Mouse (Mus musculus): ENCODE data around the gene Ubtf. TPM values are rescaled to one million over a fixed set of nuclear protein-coding genes. Genes with fewer than 3 reads are reported as not detected.
A peak's percentile ranks its signal among the peaks of the same experiment; 100 is the strongest.

Gene Ubtf
- polyA plus RNA-seq, 1 experiment = 8.9 TPM

DNA sequence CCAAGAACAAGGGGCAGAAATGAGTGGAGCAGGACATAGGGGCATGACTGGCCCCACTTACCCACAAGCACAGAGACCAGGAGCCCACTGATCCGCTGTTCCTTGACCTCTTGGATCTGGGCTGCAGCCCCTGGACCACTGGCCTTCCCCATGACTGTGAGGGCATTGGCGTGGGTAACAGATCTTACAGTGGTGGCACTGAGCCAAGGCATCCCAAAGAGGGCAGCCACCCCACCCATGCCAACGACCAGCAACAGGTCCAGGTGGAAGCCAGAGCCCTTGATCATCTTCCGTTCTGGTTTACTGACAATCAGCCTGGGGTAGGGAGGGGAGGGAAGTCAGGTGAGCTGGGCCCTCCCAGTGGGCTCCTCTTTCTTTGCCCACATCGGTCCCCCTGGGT lies 32.8 kb upstream of the Ubtf start:
- Histone ChIP-seq H3K27ac (ENCODE audit: control insufficient read depth, insufficient read depth, low read depth, low read length) (no peak overlapping the region), H3K4me1 (ENCODE audit: control insufficient read depth, insufficient read depth, low read length) (no peaks in the 10 kb centered on the region; the same call in 1 of the 2 replicates)
- TF ChIP-seq POLR2A (IDR thresholded peaks at IDR 0.05; ENCODE audit: control insufficient read depth, low read depth, low read length) (no peak), CTCF (IDR thresholded peaks at IDR 0.05; ENCODE audit: control insufficient read depth, insufficient read depth, insufficient replicate concordance, low read depth, low read length) (no peak)

DNA sequence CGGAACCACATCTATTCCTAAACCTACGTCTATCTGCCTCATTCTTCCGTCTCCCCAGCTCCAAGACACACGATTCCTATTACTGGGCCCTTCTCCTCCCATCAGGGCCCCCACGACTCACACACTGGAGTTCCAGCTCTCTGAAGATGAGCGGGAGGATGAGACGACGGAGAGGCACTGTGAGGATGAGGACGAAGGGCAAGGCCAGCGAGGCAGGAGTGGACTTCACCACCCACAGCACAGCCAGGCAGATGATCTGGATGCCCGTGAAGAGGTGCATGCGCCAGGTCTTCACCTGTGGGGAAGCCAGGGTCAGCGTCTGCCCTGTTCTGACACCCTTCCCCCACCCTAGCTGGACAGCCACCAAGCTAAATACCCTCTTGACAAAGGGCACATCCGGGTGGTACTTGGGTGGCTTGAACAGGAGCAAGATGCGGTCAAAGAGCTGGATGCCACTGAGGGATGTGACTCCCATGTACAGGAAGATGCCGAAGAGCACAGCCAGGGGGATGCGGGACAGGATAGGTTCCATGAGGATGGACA lies 31.5 kb upstream of the Ubtf start:
- Histone ChIP-seq H3K36me3 (ENCODE audit: control insufficient read depth, insufficient read depth, low read length) (no peaks in the 10 kb centered on the region), H3K4me1 (ENCODE audit: control insufficient read depth, insufficient read depth, low read length) (no peaks in the 10 kb centered on the region), H3K4me3 (ENCODE audit: control insufficient read depth, low read depth, low read length) (no peak overlapping the region), H3K27ac (ENCODE audit: control insufficient read depth, insufficient read depth, low read depth, low read length) (no peak overlapping the region), H3K27me3 (ENCODE audit: control insufficient read depth, insufficient read depth, low read length) (no peaks in the 10 kb centered on the region)
- no peak for TF ChIP-seq POLR2A (IDR thresholded peaks at IDR 0.05; ENCODE audit: control insufficient read depth, low read depth, low read length)
- no peak for TF ChIP-seq CTCF (IDR thresholded peaks at IDR 0.05; ENCODE audit: control insufficient read depth, insufficient read depth, insufficient replicate concordance, low read depth, low read length)

More for the DNA sequence above, 32.8 kb upstream of the Ubtf start:
- no peaks in the 10 kb centered on the region for H3K27me3 ChIP-seq (ENCODE audit: control insufficient read depth, insufficient read depth, low read length)
- H3K4me3 ChIP-seq (ENCODE audit: control insufficient read depth, low read depth, low read length) = no peak overlapping the region
- no peaks in the 10 kb centered on the region for H3K36me3 ChIP-seq (ENCODE audit: control insufficient read depth, insufficient read depth, low read length)

DNA sequence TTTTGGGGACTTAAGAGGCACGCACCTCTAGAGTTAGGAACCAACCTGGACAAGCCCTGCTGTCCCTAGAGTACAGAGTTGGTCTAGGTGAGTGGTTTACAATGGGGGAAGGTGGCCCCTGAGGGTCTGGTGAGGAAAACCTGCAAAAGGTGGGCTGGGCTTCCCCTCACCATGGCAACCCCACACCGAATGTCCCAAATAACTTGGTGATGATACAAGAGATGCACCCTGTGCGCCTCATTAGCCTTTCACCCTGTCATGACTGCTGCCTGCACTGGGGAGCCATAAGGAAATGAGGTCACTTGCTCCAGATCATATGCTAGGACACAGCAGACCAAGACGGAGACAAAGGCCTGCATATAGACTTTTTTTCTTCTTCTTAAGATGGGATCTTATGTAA lies 30.9 kb upstream of the Ubtf start:
- H3K4me1 ChIP-seq (ENCODE audit: control insufficient read depth, insufficient read depth, low read length) = no peaks in the 10 kb centered on the region
- H3K36me3 ChIP-seq (ENCODE audit: control insufficient read depth, insufficient read depth, low read length) = no peaks in the 10 kb centered on the region
- no peak for TF ChIP-seq CTCF (IDR thresholded peaks at IDR 0.05; ENCODE audit: control insufficient read depth, insufficient read depth, insufficient replicate concordance, low read depth, low read length)
- no peak for TF ChIP-seq POLR2A (IDR thresholded peaks at IDR 0.05; ENCODE audit: control insufficient read depth, low read depth, low read length)
- H3K27ac ChIP-seq (ENCODE audit: control insufficient read depth, insufficient read depth, low read depth, low read length) = no peak overlapping the region
- no peak overlapping the region for H3K4me3 ChIP-seq (ENCODE audit: control insufficient read depth, low read depth, low read length)
- H3K27me3 ChIP-seq (ENCODE audit: control insufficient read depth, insufficient read depth, low read length) = no peaks in the 10 kb centered on the region

DNA sequence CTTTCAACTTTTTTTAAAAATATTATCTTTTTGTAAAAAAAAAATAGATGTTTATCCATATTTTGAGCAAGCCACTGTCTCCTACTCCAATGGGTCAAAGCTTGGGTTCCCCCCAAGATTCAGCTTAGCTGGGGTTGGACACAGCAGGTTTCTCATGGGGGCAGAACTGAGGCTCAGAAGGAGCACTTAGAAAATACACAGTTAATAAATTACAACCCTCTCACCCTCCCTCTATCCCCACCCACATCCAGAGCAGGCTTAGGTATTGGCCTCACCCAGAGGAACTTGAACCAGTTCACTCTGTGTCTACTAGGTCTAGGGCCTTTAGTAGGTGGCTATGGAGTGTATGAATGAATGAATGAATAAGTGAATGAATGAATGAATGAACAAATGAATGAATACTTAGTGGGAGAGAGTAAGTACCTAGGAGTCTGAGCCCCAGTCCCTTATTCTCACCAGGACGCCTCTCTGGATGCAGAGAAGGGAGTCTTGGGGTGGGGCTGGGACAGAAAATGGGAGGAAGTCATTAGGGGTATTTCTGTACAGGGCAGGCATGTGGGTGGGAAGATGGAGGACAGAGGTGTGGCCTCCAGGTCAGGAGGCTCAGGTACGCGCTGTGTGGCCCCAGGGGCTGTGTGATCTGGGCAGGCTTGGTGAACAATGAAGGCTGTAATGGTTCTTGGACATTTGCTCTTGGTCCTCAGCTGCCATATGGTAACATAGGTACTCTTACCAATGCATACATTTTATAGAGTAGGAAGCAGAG lies 29.8 kb upstream of the Ubtf start:
- Histone ChIP-seq H3K4me1 (ENCODE audit: control insufficient read depth, insufficient read depth, low read length) (no peaks in the 10 kb centered on the region), H3K27ac (ENCODE audit: control insufficient read depth, insufficient read depth, low read depth, low read length) (no peak overlapping the region), H3K27me3 (ENCODE audit: control insufficient read depth, insufficient read depth, low read length) (no peaks in the 10 kb centered on the region), H3K36me3 (ENCODE audit: control insufficient read depth, insufficient read depth, low read length) (no peaks in the 10 kb centered on the region), H3K4me3 (ENCODE audit: control insufficient read depth, low read depth, low read length) (peak overlapping the region; percentile 15; the same call in 1 of the 2 replicates)
- no peak for TF ChIP-seq POLR2A (IDR thresholded peaks at IDR 0.05; ENCODE audit: control insufficient read depth, low read depth, low read length)
- TF ChIP-seq CTCF (IDR thresholded peaks at IDR 0.05; ENCODE audit: control insufficient read depth, insufficient read depth, insufficient replicate concordance, low read depth, low read length) = no peak

DNA sequence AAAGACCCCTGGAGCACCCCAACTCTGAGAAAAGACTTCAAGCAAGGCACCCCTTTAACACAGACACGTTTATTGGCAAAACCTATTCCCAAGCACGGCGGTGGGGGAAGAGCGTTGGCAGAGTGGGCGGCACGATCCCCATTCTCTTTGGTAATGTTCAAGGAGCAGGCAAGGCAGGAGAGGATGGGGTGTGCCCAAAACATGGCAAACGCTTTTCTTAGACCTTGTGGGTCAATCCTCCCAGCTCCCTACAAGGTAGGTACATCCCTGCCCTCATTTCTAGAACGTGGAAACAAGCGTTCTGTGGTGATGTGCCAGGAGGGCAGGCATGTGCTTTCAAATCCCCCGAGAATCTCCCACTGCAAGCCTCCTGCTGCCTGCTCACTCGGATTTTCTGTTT lies 29.2 kb upstream of the Ubtf start:
- Histone ChIP-seq H3K27me3 (ENCODE audit: control insufficient read depth, insufficient read depth, low read length) (no peaks in the 10 kb centered on the region), H3K36me3 (ENCODE audit: control insufficient read depth, insufficient read depth, low read length) (no peaks in the 10 kb centered on the region), H3K4me3 (ENCODE audit: control insufficient read depth, low read depth, low read length) (peak overlapping the region; percentile 63), H3K27ac (ENCODE audit: control insufficient read depth, insufficient read depth, low read depth, low read length) (no peak overlapping the region), H3K4me1 (ENCODE audit: control insufficient read depth, insufficient read depth, low read length) (no peaks in the 10 kb centered on the region)
- TF ChIP-seq CTCF (IDR thresholded peaks at IDR 0.05; ENCODE audit: control insufficient read depth, insufficient read depth, insufficient replicate concordance, low read depth, low read length) (no peak), POLR2A (IDR thresholded peaks at IDR 0.05; ENCODE audit: control insufficient read depth, low read depth, low read length) (no peak)

DNA sequence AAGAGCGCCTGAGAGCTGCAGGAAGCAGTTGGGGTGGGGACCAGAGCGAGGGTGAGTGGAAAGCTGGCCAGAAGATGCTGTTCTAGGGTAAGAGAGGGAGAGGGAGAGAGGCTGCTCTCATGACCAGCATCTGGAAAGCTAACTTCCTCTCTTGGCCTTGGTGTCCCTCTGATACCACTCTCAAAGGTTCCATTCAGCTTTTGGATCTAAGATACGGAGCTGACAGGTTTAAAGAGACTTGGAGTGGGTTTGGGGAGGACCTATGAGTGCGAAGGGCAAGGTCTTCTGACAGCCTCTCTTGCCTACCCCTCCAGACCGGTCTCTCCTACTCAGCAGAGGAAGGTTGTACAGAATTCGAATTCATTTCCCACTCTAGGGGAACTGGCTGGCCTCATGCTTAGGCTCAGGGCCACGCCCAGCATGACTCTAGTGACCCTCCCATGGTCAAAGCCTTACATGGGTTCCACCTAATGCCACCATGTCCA lies 28.6 kb upstream of the Ubtf start:
- TF ChIP-seq CTCF (IDR thresholded peaks at IDR 0.05; ENCODE audit: control insufficient read depth, insufficient read depth, insufficient replicate concordance, low read depth, low read length) (no peak), POLR2A (IDR thresholded peaks at IDR 0.05; ENCODE audit: control insufficient read depth, low read depth, low read length) (no peak)
- H3K27ac ChIP-seq (ENCODE audit: control insufficient read depth, insufficient read depth, low read depth, low read length) = no peak overlapping the region
- H3K36me3 ChIP-seq (ENCODE audit: control insufficient read depth, insufficient read depth, low read length) = no peaks in the 10 kb centered on the region
- peak overlapping the region; percentile 70 for H3K4me3 ChIP-seq (ENCODE audit: control insufficient read depth, low read depth, low read length)
- H3K4me1 ChIP-seq (ENCODE audit: control insufficient read depth, insufficient read depth, low read length) = no peaks in the 10 kb centered on the region
- no peaks in the 10 kb centered on the region for H3K27me3 ChIP-seq (ENCODE audit: control insufficient read depth, insufficient read depth, low read length)

DNA sequence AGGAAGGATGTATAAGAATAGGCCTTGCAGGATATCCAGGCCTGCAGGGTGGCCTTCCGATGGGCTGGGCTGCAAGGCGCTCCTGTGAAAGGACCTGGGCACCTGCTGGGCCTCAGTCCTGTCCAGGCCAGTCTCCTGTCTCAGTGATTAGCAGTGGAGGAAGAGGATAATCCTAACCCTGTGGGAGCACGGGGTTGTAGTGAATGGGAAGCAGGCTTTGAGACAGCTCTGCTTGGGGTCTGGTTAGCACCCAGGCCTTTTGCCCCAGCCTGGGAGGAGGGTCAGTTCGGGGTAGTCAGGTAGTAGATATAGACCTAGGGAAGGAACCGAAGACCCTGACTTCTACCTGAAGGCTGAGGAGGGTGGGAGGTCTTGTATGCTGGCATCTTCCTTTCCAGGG lies 28.1 kb upstream of the Ubtf start:
- Histone ChIP-seq H3K36me3 (ENCODE audit: control insufficient read depth, insufficient read depth, low read length) (no peaks in the 10 kb centered on the region), H3K4me3 (ENCODE audit: control insufficient read depth, low read depth, low read length) (peak overlapping the region; percentile 70), H3K27ac (ENCODE audit: control insufficient read depth, insufficient read depth, low read depth, low read length) (no peak overlapping the region), H3K4me1 (ENCODE audit: control insufficient read depth, insufficient read depth, low read length) (no peaks in the 10 kb centered on the region), H3K27me3 (ENCODE audit: control insufficient read depth, insufficient read depth, low read length) (no peaks in the 10 kb centered on the region)
- TF ChIP-seq CTCF (IDR thresholded peaks at IDR 0.05; ENCODE audit: control insufficient read depth, insufficient read depth, insufficient replicate concordance, low read depth, low read length) (no peak), POLR2A (IDR thresholded peaks at IDR 0.05; ENCODE audit: control insufficient read depth, low read depth, low read length) (no peak)
